Mouse (Mus musculus) heart, embryonic 14.5 days (tissue): ENCODE results near the gene Tango2. TPM values are rescaled to one million over a fixed set of nuclear protein-coding genes. Genes with fewer than 3 reads are reported as not detected.
A peak's percentile ranks its signal among the peaks of the same experiment; 100 is the strongest.

ENCODE experiments used
- ATAC-seq: fragments of 200-750 bp; cut with Nextera tagmentation; 2 replicates; pipeline ENCODE4 v1.8.0; 2017; ENCODE audit warnings: low read depth, moderate TSS enrichment; ENCODE audit not compliant: insufficient number of reproducible peaks, insufficient read depth, low FRiP score
- H3K27ac ChIP-seq, 2 experiments: fragments of 200-500 bp in 1 of 2; fragments of 300-500 bp in 1 of 2; sonication (generic) in 1 of 2; replicated peaks in 1 of 2; 2 replicates each; pipeline ENCODE4 v1.5.1; 2012 to 2014; ENCODE audit warnings: low read depth in 2 of 2, low read length in 2 of 2, control low read depth in 1 of 2, mild to moderate bottlenecking in 1 of 2, mixed read lengths in 1 of 2; ENCODE audit not compliant: control insufficient read depth in 1 of 2, insufficient read depth in 1 of 2
- H3K27me3 ChIP-seq: fragments of 300-500 bp; sonication (generic); 2 replicates; pipeline ENCODE4 v1.6.1; 2014; ENCODE audit warnings: mild to moderate bottlenecking, low read length, control low read depth; ENCODE audit not compliant: control insufficient read depth, insufficient read depth
- H3K36me3 ChIP-seq: fragments of 300-500 bp; sonication (generic); 2 replicates; pipeline ENCODE4 v1.6.1; 2014; ENCODE audit warnings: mild to moderate bottlenecking, control low read depth, low read length, mixed read lengths; ENCODE audit not compliant: control insufficient read depth, insufficient read depth
- H3K4me1 ChIP-seq, 2 experiments: fragments of 200-500 bp in 1 of 2; fragments of 300-500 bp in 1 of 2; sonication (generic) in 1 of 2; 2 replicates each; pipeline ENCODE4 v1.6.1; 2012 to 2014; ENCODE audit warnings: low read length in 2 of 2, control low read depth in 1 of 2, mixed read lengths in 1 of 2; ENCODE audit not compliant: control insufficient read depth in 2 of 2, insufficient read depth in 2 of 2
- H3K4me2 ChIP-seq: fragments of 300-500 bp; sonication (generic); 2 replicates; pipeline ENCODE4 v1.6.1; 2014; ENCODE audit warnings: mild to moderate bottlenecking, low read length
- H3K4me3 ChIP-seq, 2 experiments: fragments of 200-500 bp in 1 of 2; fragments of 300-500 bp in 1 of 2; sonication (generic) in 1 of 2; 2 replicates each; pipeline ENCODE4 v1.5.1; 2012 to 2014; ENCODE audit warnings: low read length in 2 of 2, mild to moderate bottlenecking in 2 of 2, control low read depth in 1 of 2, low read depth in 1 of 2, moderate library complexity in 1 of 2; ENCODE audit not compliant: control insufficient read depth in 1 of 2, insufficient read depth in 1 of 2
- H3K9ac ChIP-seq: fragments of 300-500 bp; sonication (generic); 2 replicates; pipeline ENCODE4 v1.6.1; 2014; ENCODE audit warnings: mild to moderate bottlenecking, low read length
- H3K9me3 ChIP-seq: fragments of 300-500 bp; sonication (generic); 2 replicates; pipeline ENCODE4 v1.6.1; 2016; ENCODE audit warnings: low read length, control low read depth; ENCODE audit not compliant: control insufficient read depth
- WGBS: fragments of 180-500 bp; shearing (Covaris S2); extraction: QIAGEN DNeasy Blood & Tissue Kit; methylation state at CpG from one replicate; pipeline ENCODE4 v1.1.7; 2014; 5-methylcytosine and 5-hydroxymethylcytosine counted together
- polyA plus RNA-seq: library from polyadenylated mRNA; unstranded; fragments of >200 nt; fragmentation: Nextera tagmentation; extraction: Ambion mirVana; gene quantifications from 2 replicates; pipeline ENCODE4 v1.2.1, GENCODE M21; 2014

The Tango2 gene
- polyA plus RNA-seq, 1 experiment from 2014 or later: 67.9 TPM

DNA sequence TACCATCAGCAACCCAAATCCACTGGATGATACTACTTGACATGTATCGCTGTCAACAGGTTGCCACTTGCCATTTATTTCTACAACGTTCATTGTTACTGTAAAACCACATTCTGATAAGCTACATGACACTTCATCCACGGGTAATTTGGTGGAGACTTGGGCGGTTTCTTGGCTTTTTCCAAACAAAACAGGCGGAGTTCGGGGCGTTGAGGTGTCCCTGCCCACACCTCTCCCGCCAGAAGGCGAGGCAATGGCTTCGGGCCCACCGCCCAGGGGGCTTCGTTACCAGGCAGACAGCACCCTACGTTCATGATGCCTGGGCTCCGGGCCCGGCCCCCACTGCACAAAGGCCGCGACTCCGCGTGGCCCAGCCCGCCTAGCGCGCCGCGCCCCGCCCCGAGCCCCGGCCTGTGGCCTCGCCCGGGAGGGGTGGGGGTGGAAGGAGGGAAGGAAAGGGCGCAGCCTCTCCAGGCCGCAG lies 59.3 kb downstream of the Tango2 start:
- peaks cover 24% of the 10 kb centered on the region for H3K36me3 ChIP-seq
- H3K4me1 ChIP-seq: peaks cover 2 to 27% of the 10 kb centered on the region in 2 experiments; a peak in 3 of 4 replicates
- peak; percentile 86 for ATAC-seq
- peak overlapping the region; percentile 93 for H3K9ac ChIP-seq
- H3K27ac ChIP-seq: peak overlapping the region; percentile 76 to 85
- peak overlapping the region; percentile 76 to 84 for H3K4me3 ChIP-seq
- H3K4me2 ChIP-seq: peak overlapping the region; percentile 91
- no peaks in the 10 kb centered on the region for H3K9me3 ChIP-seq
- no peaks in the 10 kb centered on the region for H3K27me3 ChIP-seq
- WGBS: under 1% methylated on average over 29 of the region's 31 CpGs

DNA sequence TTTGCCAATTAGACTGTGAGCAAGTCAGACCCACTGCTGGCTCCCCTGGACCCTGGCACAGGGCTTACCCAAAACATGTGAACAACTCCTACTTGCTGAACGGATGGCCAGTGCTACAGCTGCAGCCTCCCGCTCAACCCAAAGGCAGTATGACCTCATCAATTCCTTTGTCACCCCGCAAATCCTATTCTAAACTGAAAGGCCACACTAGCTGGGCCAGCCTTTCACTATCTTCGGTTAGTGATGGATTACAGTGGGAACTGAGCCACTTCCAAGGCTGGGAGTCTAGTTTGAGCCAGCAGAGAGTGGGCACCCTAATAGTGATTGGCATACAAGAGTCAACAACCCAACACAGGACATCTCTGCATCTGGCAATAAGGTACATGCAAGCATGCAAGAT lies 59.7 kb downstream of the Tango2 start:
- Histone ChIP-seq H3K4me2 (peak overlapping the region; percentile 91), H3K27ac (peak overlapping the region; percentile 76 to 85), H3K9me3 (no peaks in the 10 kb centered on the region), H3K27me3 (no peaks in the 10 kb centered on the region), H3K4me3 (peak overlapping the region; percentile 76 to 84), H3K4me1 (peaks cover 2 to 27% of the 10 kb centered on the region in 2 experiments; a peak in 3 of 4 replicates), H3K36me3 (peaks cover 29% of the 10 kb centered on the region), H3K9ac (peak overlapping the region; percentile 93)
- no peak for ATAC-seq
- WGBS: 4% methylated on average over 4 of the region's 4 CpGs

DNA sequence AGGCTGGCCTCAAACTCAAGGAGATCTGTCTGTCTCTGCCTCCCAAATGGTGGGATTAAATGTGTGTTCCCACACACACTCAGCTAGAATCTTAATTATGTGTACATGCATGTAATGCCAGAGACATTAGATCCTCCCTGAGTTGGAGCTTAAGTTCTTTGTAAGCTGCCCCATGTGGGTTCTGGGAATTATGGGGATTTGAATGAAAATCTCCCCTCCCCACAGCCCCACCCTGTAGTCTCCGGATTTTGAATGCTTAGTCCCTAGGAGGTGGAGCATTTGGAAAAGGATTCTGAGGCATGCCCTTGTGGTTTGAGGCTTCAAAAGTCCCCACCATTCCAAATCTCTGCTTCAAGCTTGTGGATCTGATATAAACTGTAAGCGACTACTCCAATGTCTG lies 72.7 kb downstream of the Tango2 start:
- no peaks in the 10 kb centered on the region for H3K9me3 ChIP-seq
- no peaks in the 10 kb centered on the region for H3K27me3 ChIP-seq
- no peaks in the 10 kb centered on the region for H3K4me1 ChIP-seq
- no peak overlapping the region for H3K4me3 ChIP-seq
- 83% methylated on average over 2 of the region's 2 CpGs for WGBS
- no peak overlapping the region for H3K27ac ChIP-seq
- H3K36me3 ChIP-seq: peaks cover 96% of the 10 kb centered on the region
- no peak overlapping the region for H3K9ac ChIP-seq
- H3K4me2 ChIP-seq: no peak overlapping the region
- no peak for ATAC-seq

DNA sequence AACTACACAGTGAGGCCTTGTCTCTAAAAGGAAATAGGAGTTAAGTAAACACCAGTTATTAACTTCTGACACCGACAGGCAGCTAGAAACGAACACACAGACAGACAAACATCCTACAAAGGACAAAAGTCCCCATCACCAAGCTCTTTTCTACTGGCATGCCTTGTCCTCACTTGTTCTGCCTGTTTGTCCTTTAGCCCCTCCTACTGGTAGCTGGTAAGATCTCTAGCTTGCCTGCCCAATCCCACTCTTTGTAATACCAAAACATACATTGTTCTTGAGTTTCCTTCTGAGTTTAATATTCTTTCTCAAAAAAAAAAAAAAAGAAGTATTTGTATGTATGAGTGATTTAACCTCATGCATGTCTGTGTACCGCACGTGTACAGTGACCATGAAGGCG lies 79.7 kb downstream of the Tango2 start:
- Histone ChIP-seq H3K36me3 (peaks cover 97% of the 10 kb centered on the region), H3K9me3 (no peaks in the 10 kb centered on the region), H3K4me1 (no peaks in the 10 kb centered on the region), H3K27ac (no peak overlapping the region), H3K27me3 (no peaks in the 10 kb centered on the region), H3K4me2 (no peak overlapping the region), H3K4me3 (no peak overlapping the region), H3K9ac (no peak overlapping the region)
- ATAC-seq: no peak
- WGBS: 88% methylated on average over 5 of the region's 5 CpGs

DNA sequence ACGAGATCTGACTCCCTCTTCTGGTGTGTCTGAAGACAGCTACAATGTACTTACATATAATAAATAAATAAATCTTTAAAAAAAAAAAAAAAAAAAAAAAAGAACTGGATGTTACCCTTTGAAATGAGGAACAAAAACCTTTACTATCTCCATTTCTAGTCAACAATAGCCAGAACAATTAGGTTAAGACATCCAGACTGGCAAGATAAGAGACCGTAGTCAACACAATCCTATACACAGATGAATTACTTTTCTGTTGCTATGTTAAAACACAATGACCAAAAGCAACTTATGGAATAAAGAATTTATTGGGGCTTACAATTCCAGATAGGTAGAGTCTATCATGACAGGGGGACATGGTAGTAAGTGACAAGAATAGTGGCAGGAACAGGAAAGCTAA lies 82.9 kb downstream of the Tango2 start:
- ATAC-seq: no peak
- no peak overlapping the region for H3K27ac ChIP-seq
- H3K9ac ChIP-seq: no peak overlapping the region
- peaks cover 95% of the 10 kb centered on the region for H3K36me3 ChIP-seq
- no peaks in the 10 kb centered on the region for H3K27me3 ChIP-seq
- no peak overlapping the region for H3K4me3 ChIP-seq
- H3K4me1 ChIP-seq: no peaks in the 10 kb centered on the region
- 86% methylated on average over 2 of the region's 2 CpGs for WGBS
- no peaks in the 10 kb centered on the region for H3K9me3 ChIP-seq
- H3K4me2 ChIP-seq: no peak overlapping the region

DNA sequence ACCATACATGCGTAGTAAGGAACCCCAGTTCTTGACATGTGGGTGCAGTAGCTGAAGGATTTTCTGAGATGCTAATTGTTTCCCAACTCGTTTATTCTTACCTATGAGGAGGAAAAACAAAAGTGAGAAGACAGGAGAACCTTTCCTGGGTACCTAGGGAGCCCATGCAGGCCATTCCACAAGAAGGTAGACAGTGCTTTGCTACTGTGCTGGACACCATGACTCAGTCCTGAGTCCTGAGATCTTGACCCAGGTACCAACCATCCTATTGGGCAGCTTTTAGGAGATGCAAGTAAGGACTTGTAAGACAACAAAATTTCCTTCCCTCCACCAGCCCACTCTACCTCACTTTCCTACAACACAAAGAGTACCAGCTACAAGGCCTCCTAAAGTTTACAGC lies 89.7 kb downstream of the Tango2 start, which contains the start of gene Gm49776:
TSS of gene Gm49776 (minus strand) at position 101 of the 400 bp plus-strand sequence.
- no peak within 1 kb of the TSS for H3K27ac ChIP-seq
- WGBS: 90% methylated on average over 2 of the region's 2 CpGs
- no peaks in the 10 kb centered on the region for H3K27me3 ChIP-seq
- no peak within 1 kb of the TSS for H3K9ac ChIP-seq
- no peak within 1 kb of the TSS for H3K4me2 ChIP-seq
- ATAC-seq: no peak
- peaks cover 97% of the 10 kb centered on the region for H3K36me3 ChIP-seq
- H3K9me3 ChIP-seq: no peaks in the 10 kb centered on the region
- no peak within 1 kb of the TSS for H3K4me3 ChIP-seq
- H3K4me1 ChIP-seq: no peaks in the 10 kb centered on the region

DNA sequence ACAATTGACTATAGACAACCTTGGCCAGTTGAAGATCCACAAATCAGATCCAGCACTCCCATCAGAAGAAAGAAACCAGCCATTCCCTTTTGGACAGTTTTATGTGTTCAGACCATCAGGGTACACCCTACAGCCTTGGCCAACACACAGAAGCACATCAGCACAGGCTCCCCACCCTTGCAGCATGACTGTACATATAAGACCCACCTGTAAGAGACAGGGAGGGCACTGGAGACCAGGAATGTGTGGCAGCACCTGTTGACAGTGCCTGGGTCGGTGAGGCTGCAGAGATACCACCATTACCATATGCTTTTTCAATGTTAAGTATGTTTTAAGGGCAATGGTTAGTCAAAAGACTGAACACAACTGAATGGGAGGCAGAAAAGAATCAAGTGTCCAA lies 94.0 kb downstream of the Tango2 start:
- Histone ChIP-seq H3K9ac (no peak overlapping the region), H3K4me1 (peaks cover 10 to 19% of the 10 kb centered on the region in 2 experiments), H3K36me3 (peaks cover 90% of the 10 kb centered on the region), H3K27me3 (no peaks in the 10 kb centered on the region), H3K27ac (no peak overlapping the region), H3K9me3 (no peaks in the 10 kb centered on the region), H3K4me2 (no peak overlapping the region), H3K4me3 (no peak overlapping the region)
- WGBS: 86% methylated on average over 1 of the region's 1 CpGs
- no peak for ATAC-seq

DNA sequence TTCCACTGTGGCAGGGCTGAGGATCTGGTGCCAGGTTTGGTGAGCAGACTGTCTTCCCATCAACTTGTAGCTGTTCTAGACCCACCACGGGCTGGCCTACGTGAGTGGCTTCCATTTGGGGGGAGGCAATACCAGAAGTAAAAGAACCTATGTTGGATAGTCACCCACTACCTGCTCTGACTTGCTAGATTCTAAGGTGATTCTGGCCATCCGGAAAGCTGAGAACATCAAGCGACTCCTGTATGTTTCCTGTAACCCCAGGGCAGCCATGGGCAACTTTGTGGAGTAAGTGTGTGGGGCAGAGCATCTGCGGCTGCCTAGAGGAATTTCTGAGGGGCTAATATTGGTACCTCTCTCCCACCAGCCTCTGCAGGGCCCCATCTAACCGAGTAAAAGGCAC lies 95.2 kb downstream of the Tango2 start:
- Histone ChIP-seq H3K4me3 (no peak overlapping the region), H3K9me3 (no peaks in the 10 kb centered on the region), H3K4me2 (no peak overlapping the region), H3K36me3 (peaks cover 79% of the 10 kb centered on the region), H3K27me3 (no peaks in the 10 kb centered on the region), H3K9ac (no peak overlapping the region), H3K27ac (no peak overlapping the region), H3K4me1 (peaks cover 10 to 19% of the 10 kb centered on the region in 2 experiments)
- ATAC-seq: no peak
- 82% methylated on average over 6 of the region's 6 CpGs for WGBS
